Mouse (Mus musculus) intestine, embryonic 16.5 days (tissue): ENCODE results near the gene Fut1. TPM values are rescaled to one million over a fixed set of nuclear protein-coding genes. Genes with fewer than 3 reads are reported as not detected.
A peak's percentile ranks its signal among the peaks of the same experiment; 100 is the strongest.
"Not testable (repeated sequence)": the region's sequence is repeated elsewhere in the genome, so short reads cannot be mapped to it uniquely, and the experiment has no call there.

Source experiments
- ATAC-seq: fragments of 200-750 bp; cut with Nextera tagmentation; 2 replicates; pipeline ENCODE4 v1.8.0; 2017; ENCODE audit warnings: moderate TSS enrichment, moderate library complexity
- H3K27ac ChIP-seq: fragments of 300-500 bp; sonication (generic); 2 replicates; pipeline ENCODE4 v1.5.1; 2014; ENCODE audit warnings: mild to moderate bottlenecking, low read length
- H3K27me3 ChIP-seq: fragments of 300-500 bp; sonication (generic); replicated peaks from 2 replicates; pipeline ENCODE4 v1.6.1; 2014; ENCODE audit warnings: low read length, control low read depth, mixed read lengths; ENCODE audit not compliant: control insufficient read depth, insufficient read depth
- H3K36me3 ChIP-seq: fragments of 300-500 bp; sonication (generic); 2 replicates; pipeline ENCODE4 v1.6.1; 2014; ENCODE audit warnings: low read length, control low read depth; ENCODE audit not compliant: control insufficient read depth, insufficient read depth
- H3K4me1 ChIP-seq: fragments of 300-500 bp; sonication (generic); 2 replicates; pipeline ENCODE4 v1.6.1; 2014; ENCODE audit warnings: low read length, control low read depth, mixed read lengths; ENCODE audit not compliant: control insufficient read depth, insufficient read depth
- H3K4me2 ChIP-seq: fragments of 300-500 bp; sonication (generic); 2 replicates; pipeline ENCODE4 v1.6.1; 2014; ENCODE audit warnings: low read depth, low read length, control low read depth
- H3K4me3 ChIP-seq: fragments of 300-500 bp; sonication (generic); 2 replicates; pipeline ENCODE4 v1.5.1; 2014; ENCODE audit warnings: mild to moderate bottlenecking, low read length
- H3K9ac ChIP-seq: fragments of 300-500 bp; sonication (generic); 2 replicates; pipeline ENCODE4 v1.6.1; 2014; ENCODE audit warnings: low read depth, low read length
- H3K9me3 ChIP-seq: fragments of 300-500 bp; sonication (generic); 2 replicates; pipeline ENCODE4 v1.6.1; 2016; ENCODE audit warnings: low read length, control low read depth; ENCODE audit not compliant: control insufficient read depth
- WGBS: fragments of 180-500 bp; shearing (Covaris S2); extraction: QIAGEN DNeasy Blood & Tissue Kit; methylation state at CpG from one replicate; pipeline ENCODE4 v1.1.7; 2014; 5-methylcytosine and 5-hydroxymethylcytosine counted together
- polyA plus RNA-seq: library from polyadenylated mRNA; unstranded; fragments of >200 nt; fragmentation: Nextera tagmentation; extraction: Ambion mirVana; gene quantifications from 2 replicates; pipeline ENCODE4 v1.2.1, GENCODE M21; 2015

Fut1 gene
- polyA plus RNA-seq, 1 experiment from 2014 or later: 0.61 TPM

- H3K9ac ChIP-seq, H3K36me3 ChIP-seq, H3K9me3 ChIP-seq, H3K4me3 ChIP-seq, H3K27ac ChIP-seq, H3K27me3 ChIP-seq, ATAC-seq, H3K4me1 ChIP-seq, H3K4me2 ChIP-seq: not testable (repeated sequence)
- 94% methylated on average over 6 of the region's 6 CpGs for WGBS
Observed at GRCm38 (mm10) chr7:45661702-45662101, 44.6 kb downstream of the Fut1 start.

- H3K9me3 ChIP-seq: no peaks in the 10 kb centered on the region
- H3K4me3 ChIP-seq: peak overlapping the region; percentile 30
- no peaks in the 10 kb centered on the region for H3K36me3 ChIP-seq
- WGBS: 41% methylated on average over 13 of the region's 13 CpGs
- no peaks in the 10 kb centered on the region for H3K27me3 ChIP-seq
- peak overlapping the region; percentile 25 for H3K4me2 ChIP-seq
- peak; percentile 53; the same call in 1 of the 2 replicates for ATAC-seq
- peaks cover 4% of the 10 kb centered on the region; the same call in 1 of the 2 replicates for H3K4me1 ChIP-seq
- H3K27ac ChIP-seq: 0 out of 2 replicates have a peak overlapping the region, but pooled peaks have one; percentile 15
- H3K9ac ChIP-seq: peak overlapping the region; percentile 21; the same call in 1 of the 2 replicates
Observed at GRCm38 (mm10) chr7:45665303-45666138, 48.4 kb downstream of the Fut1 start.

GRCm38 (mm10) chr7:45666161-45666560, 49.1 kb downstream of the Fut1 start, which contains the start of gene Fut2:
Gene Fut2, minus strand, starts transcription at chr7:45666394.
- peak within 1 kb of the TSS; percentile 21; the same call in 1 of the 2 replicates for H3K9ac ChIP-seq
- peaks cover 4% of the 10 kb centered on the region; the same call in 1 of the 2 replicates for H3K4me1 ChIP-seq
- ATAC-seq: peak; percentile 53
- H3K36me3 ChIP-seq: no peaks in the 10 kb centered on the region
- H3K9me3 ChIP-seq: no peaks in the 10 kb centered on the region
- no peaks in the 10 kb centered on the region for H3K27me3 ChIP-seq
- 69% methylated on average over 7 of the region's 7 CpGs for WGBS
- H3K4me2 ChIP-seq: peak within 1 kb of the TSS; percentile 25
- H3K4me3 ChIP-seq: peak within 1 kb of the TSS; percentile 30
- 0 out of 2 replicates have a peak within 1 kb of the TSS, but pooled peaks have one; percentile 15 for H3K27ac ChIP-seq

- WGBS: 74% methylated on average over 14 of the region's 14 CpGs
- no peaks in the 10 kb centered on the region for H3K9me3 ChIP-seq
- no peaks in the 10 kb centered on the region for H3K36me3 ChIP-seq
- H3K4me3 ChIP-seq: no peak overlapping the region
- no peaks in the 10 kb centered on the region for H3K27me3 ChIP-seq
- no peak for ATAC-seq
- H3K27ac ChIP-seq: no peak overlapping the region
- H3K4me2 ChIP-seq: no peak overlapping the region
- H3K9ac ChIP-seq: no peak overlapping the region
- peaks cover 4% of the 10 kb centered on the region; the same call in 1 of the 2 replicates for H3K4me1 ChIP-seq
Observed at GRCm38 (mm10) chr7:45667761-45668160, 50.7 kb downstream of the Fut1 start.

DNA sequence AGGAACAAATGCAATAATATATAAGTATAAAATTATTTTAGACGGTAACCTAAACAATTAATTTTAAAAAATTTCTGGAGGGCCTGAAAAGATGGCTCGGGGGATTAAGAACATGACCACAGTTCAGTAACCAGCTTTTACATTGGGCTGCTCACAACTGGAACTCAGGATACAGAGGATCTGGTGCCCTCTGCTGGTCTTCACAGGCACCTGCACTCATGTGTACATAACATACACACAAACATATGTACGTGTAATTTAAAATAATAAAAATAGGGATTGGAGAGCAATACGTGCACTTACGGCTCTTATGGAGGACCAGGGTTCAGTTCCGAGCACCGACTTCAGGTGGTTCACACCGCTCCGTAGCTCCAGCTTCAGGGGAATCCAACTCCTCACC, 51.8 kb downstream of the Fut1 start:
- H3K4me1 ChIP-seq: peaks cover 4% of the 10 kb centered on the region; the same call in 1 of the 2 replicates
- no peak overlapping the region for H3K27ac ChIP-seq
- H3K27me3 ChIP-seq: no peaks in the 10 kb centered on the region
- no peak overlapping the region for H3K4me3 ChIP-seq
- no peaks in the 10 kb centered on the region for H3K36me3 ChIP-seq
- H3K4me2 ChIP-seq: no peak overlapping the region
- no peaks in the 10 kb centered on the region for H3K9me3 ChIP-seq
- ATAC-seq: no peak
- H3K9ac ChIP-seq: no peak overlapping the region
- WGBS: 94% methylated on average over 9 of the region's 9 CpGs

Other genes with a start within 250 kb of the Fut1 start
- 1.2 and 2.7 TPM in 2 replicates for gene Lin7b, start 246.7 kb upstream of the Fut1 start, polyA plus RNA-seq
- 139 and 150 TPM in 2 replicates for gene Snrnp70, start 221.5 kb upstream of the Fut1 start, polyA plus RNA-seq
- gene Kcna7, start 211.6 kb upstream of the Fut1 start, polyA plus RNA-seq: 0.11 TPM in 1 of 2 replicates, not detected in the other
- 1.4 and 1.8 TPM in 2 replicates for gene Ntf5, start 203.6 kb upstream of the Fut1 start, polyA plus RNA-seq
- gene Lhb, start 196.5 kb upstream of the Fut1 start, polyA plus RNA-seq: 0.28 TPM in 1 of 2 replicates, not detected in the other
- gene Gys1, start 182.4 kb upstream of the Fut1 start, polyA plus RNA-seq: 49.4 and 53.1 TPM in 2 replicates
- 121 and 134 TPM in 2 replicates for gene Ruvbl2, start 179.2 kb upstream of the Fut1 start, polyA plus RNA-seq
- gene Ftl1, start 157.4 kb upstream of the Fut1 start, polyA plus RNA-seq: 7,117 and 7,555 TPM in 2 replicates
- 178 and 185 TPM in 2 replicates for gene Bax, start 150.4 kb upstream of the Fut1 start, polyA plus RNA-seq
- 0.78 and 0.93 TPM in 2 replicates for gene Tulp2, start 135.4 kb upstream of the Fut1 start, polyA plus RNA-seq
- gene Gm45808, start 130.5 kb upstream of the Fut1 start, polyA plus RNA-seq: not detected in 2 replicates
- 1.9 and 2.2 TPM in 2 replicates for gene Dhdh, start 128.5 kb upstream of the Fut1 start, polyA plus RNA-seq
- gene Nucb1, start 106.9 kb upstream of the Fut1 start, polyA plus RNA-seq: 251 and 266 TPM in 2 replicates
- 17.3 and 19.1 TPM in 2 replicates for gene Ppp1r15a, start 91.0 kb upstream of the Fut1 start, polyA plus RNA-seq
- gene Plekha4, start 91.0 kb upstream of the Fut1 start, polyA plus RNA-seq: 1.4 and 1.6 TPM in 2 replicates
- gene Hsd17b14, start 62.4 kb upstream of the Fut1 start, polyA plus RNA-seq: 2.9 and 3.3 TPM in 2 replicates
- gene Bcat2, start 47.1 kb upstream of the Fut1 start, polyA plus RNA-seq: 59.9 and 65.4 TPM in 2 replicates
- gene Fgf21, start 1.8 kb upstream of the Fut1 start, polyA plus RNA-seq: 0.23 TPM in 1 of 2 replicates, not detected in the other
- gene Izumo1, start 4.5 kb downstream of the Fut1 start, polyA plus RNA-seq: 0.07 and 0.15 TPM in 2 replicates
- gene Rasip1, start 10.2 kb downstream of the Fut1 start, polyA plus RNA-seq: 3.4 and 4.4 TPM in 2 replicates
- gene Mamstr, start 22.7 kb downstream of the Fut1 start, polyA plus RNA-seq: 5.0 and 6.3 TPM in 2 replicates
- gene Fut2, start 49.1 kb downstream of the Fut1 start, polyA plus RNA-seq: 18.4 and 21.7 TPM in 2 replicates
- gene Ntn5, start 66.7 kb downstream of the Fut1 start, polyA plus RNA-seq: 0.34 and 0.53 TPM in 2 replicates
- gene Sec1, start 77.1 kb downstream of the Fut1 start, polyA plus RNA-seq: 1.9 and 2.7 TPM in 2 replicates
- gene Car11, start 82.6 kb downstream of the Fut1 start, polyA plus RNA-seq: 4.1 and 5.3 TPM in 2 replicates
- 2.3 and 3.2 TPM in 2 replicates for gene Dbp, start 87.8 kb downstream of the Fut1 start, polyA plus RNA-seq
- gene Rpl18, start 98.2 kb downstream of the Fut1 start, polyA plus RNA-seq: 1,070 and 1,157 TPM in 2 replicates
- 55.6 and 59.2 TPM in 2 replicates for gene Sphk2, start 100.7 kb downstream of the Fut1 start, polyA plus RNA-seq
- gene Fam83e, start 103.9 kb downstream of the Fut1 start, polyA plus RNA-seq: 30.9 and 34.2 TPM in 2 replicates
- gene Spaca4, start 108.5 kb downstream of the Fut1 start, polyA plus RNA-seq: 0.86 and 1.0 TPM in 2 replicates
- 0.47 and 0.51 TPM in 2 replicates for gene Lmtk3, start 166.4 kb downstream of the Fut1 start, polyA plus RNA-seq
- 3.9 and 4.8 TPM in 2 replicates for gene Sult2b1, start 167.4 kb downstream of the Fut1 start, polyA plus RNA-seq
- 77.1 and 78.2 TPM in 2 replicates for gene Cyth2, start 197.3 kb downstream of the Fut1 start, polyA plus RNA-seq
- gene Kcnj14, start 207.5 kb downstream of the Fut1 start, polyA plus RNA-seq: 0.65 and 0.78 TPM in 2 replicates
- 57.0 and 63.0 TPM in 2 replicates for gene Grwd1, start 213.7 kb downstream of the Fut1 start, polyA plus RNA-seq